Mouse (Mus musculus): ENCODE results near the gene Mettl7b. TPM values are rescaled to one million over a fixed set of nuclear protein-coding genes. Genes with fewer than 3 reads are reported as not detected.
"Not testable (repeated sequence)": the region's sequence is repeated elsewhere in the genome, so short reads cannot be mapped to it uniquely, and the experiment has no call there.

Mettl7b gene
- total and polyA plus RNA-seq, 2 experiments from 2014 or later, result not detected

DNA sequence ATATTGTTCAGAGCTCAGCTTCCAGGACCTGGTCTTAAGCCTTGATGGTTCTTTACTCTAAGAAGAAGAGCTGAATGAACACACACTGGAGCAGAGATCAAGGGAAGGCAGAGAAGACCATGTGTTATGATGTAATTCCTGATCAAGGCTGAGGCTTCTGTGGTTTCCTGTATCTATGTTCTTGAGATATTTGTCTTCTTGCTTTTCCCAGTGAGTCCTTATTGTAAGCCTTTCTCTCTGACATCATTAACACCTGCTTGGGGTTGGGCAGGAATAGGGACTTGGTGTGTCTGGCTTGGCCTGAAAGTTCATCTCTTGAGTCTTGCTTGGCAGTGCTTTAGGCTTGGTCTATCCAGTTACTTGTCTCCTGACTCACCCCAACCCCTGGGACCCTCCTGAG lies 30.2 kb upstream of the Mettl7b start:
- TF ChIP-seq EP300 (IDR thresholded peaks at IDR 0.05; ENCODE audit: low read depth) (no peak), CTCF (IDR thresholded peaks at IDR 0.05; ENCODE audit: low read depth) (no peak)
- no peaks in the 10 kb centered on the region for H3K27me3 ChIP-seq (ENCODE audit: control insufficient read depth, insufficient read depth, low read length)
- H3K36me3 ChIP-seq (replicated peaks; ENCODE audit: control insufficient read depth, insufficient read depth, low read length), result no peaks in the 10 kb centered on the region
- no peak overlapping the region for H3K27ac ChIP-seq (ENCODE audit: low read depth)
- H3K4me2 ChIP-seq (ENCODE audit: low read depth, low read length), result no peak overlapping the region
- H3K9ac ChIP-seq (replicated peaks; ENCODE audit: low read depth, low read length), result no peak overlapping the region
- no peaks in the 10 kb centered on the region for H3K9me3 ChIP-seq (replicated peaks; ENCODE audit: control insufficient read depth, low read length)
- DNase-seq (ENCODE audit: low spot score) (no peak), ATAC-seq (ENCODE audit: insufficient read depth, low read depth) (no peak)
- no peak overlapping the region for H3K4me3 ChIP-seq (ENCODE audit: low read depth, low read length)
- no peaks in the 10 kb centered on the region for H3K4me1 ChIP-seq (ENCODE audit: control insufficient read depth, insufficient read depth)

DNA sequence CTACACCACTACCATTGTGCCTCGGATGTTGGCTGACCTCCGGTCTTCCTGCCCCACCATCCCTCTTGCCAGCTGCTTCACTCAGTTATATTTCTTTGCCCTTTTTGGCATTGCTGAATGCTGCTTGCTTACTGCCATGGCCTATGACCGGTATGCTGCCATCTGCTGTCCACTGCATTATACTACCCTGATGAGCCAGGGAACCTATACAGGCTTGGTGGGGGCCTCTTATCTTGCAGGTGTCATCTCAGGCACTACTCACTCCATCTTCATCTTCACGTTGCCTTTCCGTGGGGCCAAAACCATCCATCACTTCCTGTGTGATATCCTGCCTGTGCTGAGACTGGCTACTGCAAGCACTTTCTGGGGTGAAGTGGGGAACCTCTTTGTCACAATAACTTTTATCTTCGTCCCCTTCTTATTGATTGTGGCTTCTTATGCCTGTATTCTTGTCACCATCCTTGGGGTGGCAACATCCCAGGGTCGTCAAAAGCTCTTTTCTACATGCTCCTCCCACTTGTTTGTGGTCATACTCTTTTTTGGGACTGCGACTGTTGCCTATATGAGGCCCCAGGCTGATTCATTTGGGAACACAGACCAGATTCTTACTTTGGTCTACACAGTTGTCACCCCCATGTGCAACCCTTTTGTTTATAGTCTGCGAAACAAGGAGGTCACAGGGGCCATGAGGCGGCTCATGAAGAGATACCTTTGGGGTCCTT lies 29.5 kb upstream of the Mettl7b start:
- H3K36me3 ChIP-seq (replicated peaks; ENCODE audit: control insufficient read depth, insufficient read depth, low read length); ATAC-seq (ENCODE audit: insufficient read depth, low read depth); H3K4me2 ChIP-seq (ENCODE audit: low read depth, low read length); H3K4me3 ChIP-seq (ENCODE audit: low read depth, low read length); DNase-seq (ENCODE audit: low spot score); H3K27me3 ChIP-seq (ENCODE audit: control insufficient read depth, insufficient read depth, low read length); H3K4me1 ChIP-seq (ENCODE audit: control insufficient read depth, insufficient read depth); H3K9ac ChIP-seq (replicated peaks; ENCODE audit: low read depth, low read length); H3K27ac ChIP-seq (ENCODE audit: low read depth); H3K9me3 ChIP-seq (replicated peaks; ENCODE audit: control insufficient read depth, low read length): not testable (repeated sequence)
- WGBS, result 47% methylated on average over 7 of the region's 10 CpGs

GRCm38 (mm10) chr10:128989131-128989530 lies 28.3 kb upstream of the Mettl7b start, which contains the start of gene Olfr9:
Olfr9 (plus strand) TSS chr10:128989431.
- not testable (repeated sequence) for H3K9ac ChIP-seq (replicated peaks; ENCODE audit: low read depth, low read length); H3K27ac ChIP-seq (ENCODE audit: low read depth); H3K4me2 ChIP-seq (ENCODE audit: low read depth, low read length); H3K36me3 ChIP-seq (replicated peaks; ENCODE audit: control insufficient read depth, insufficient read depth, low read length); H3K27me3 ChIP-seq (ENCODE audit: control insufficient read depth, insufficient read depth, low read length); H3K4me1 ChIP-seq (ENCODE audit: control insufficient read depth, insufficient read depth); ATAC-seq (ENCODE audit: insufficient read depth, low read depth); H3K4me3 ChIP-seq (ENCODE audit: low read depth, low read length); DNase-seq (ENCODE audit: low spot score); H3K9me3 ChIP-seq (replicated peaks; ENCODE audit: control insufficient read depth, low read length)
- 25% methylated on average over 1 of the region's 1 CpGs for WGBS

DNA sequence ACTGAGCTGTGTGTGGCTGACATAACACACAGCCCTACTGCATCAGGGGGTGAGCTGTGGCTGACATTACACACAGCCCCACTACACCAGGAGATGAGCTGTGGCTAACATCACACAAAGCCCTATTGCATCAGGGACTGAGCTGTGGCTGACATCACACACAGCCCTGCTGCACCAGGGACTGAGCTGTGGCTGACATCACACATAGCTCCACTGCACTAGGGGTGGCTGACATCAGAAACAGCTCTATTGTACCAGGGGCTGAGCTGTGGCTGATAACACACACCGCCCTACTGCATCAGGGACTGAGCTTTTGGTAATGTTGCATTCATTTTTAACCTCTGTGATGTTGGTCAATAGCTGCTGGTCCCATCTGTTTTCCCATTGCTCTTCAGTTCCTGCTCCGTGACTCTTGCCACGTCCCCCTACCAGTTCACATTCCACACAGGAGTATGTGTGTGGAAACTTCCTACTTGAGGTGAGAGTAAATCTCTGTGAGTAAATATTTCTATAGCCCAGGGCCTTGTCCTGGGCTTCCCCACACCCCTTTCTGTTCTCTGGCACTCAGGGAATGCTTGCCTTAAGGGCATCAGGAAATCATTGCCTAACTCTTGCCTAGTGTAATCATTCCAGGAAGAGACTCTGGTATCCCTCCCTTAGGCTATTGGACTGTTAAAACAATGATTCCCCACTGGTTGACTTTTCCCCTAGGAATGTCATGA lies 20.0 kb upstream of the Mettl7b start:
- Histone ChIP-seq H3K4me1 (ENCODE audit: control insufficient read depth, insufficient read depth) (no peaks in the 10 kb centered on the region), H3K36me3 (replicated peaks; ENCODE audit: control insufficient read depth, insufficient read depth, low read length) (no peaks in the 10 kb centered on the region), H3K4me3 (ENCODE audit: low read depth, low read length) (no peak overlapping the region), H3K27me3 (ENCODE audit: control insufficient read depth, insufficient read depth, low read length) (no peaks in the 10 kb centered on the region), H3K9ac (replicated peaks; ENCODE audit: low read depth, low read length) (no peak overlapping the region), H3K4me2 (ENCODE audit: low read depth, low read length) (no peak overlapping the region), H3K9me3 (replicated peaks; ENCODE audit: control insufficient read depth, low read length) (no peaks in the 10 kb centered on the region), H3K27ac (ENCODE audit: low read depth) (no peak overlapping the region)
- ATAC-seq (ENCODE audit: insufficient read depth, low read depth), result peak; percentile 62
- 52% methylated on average over 3 of the region's 3 CpGs for WGBS
- DNase-seq (ENCODE audit: low spot score), result peak; percentile 20
- TF ChIP-seq CTCF (IDR thresholded peaks at IDR 0.05; ENCODE audit: low read depth) (no peak), EP300 (IDR thresholded peaks at IDR 0.05; ENCODE audit: low read depth) (no peak)

- H3K4me2 ChIP-seq (ENCODE audit: low read depth, low read length), result no peak overlapping the region
- no peaks in the 10 kb centered on the region for H3K36me3 ChIP-seq (replicated peaks; ENCODE audit: control insufficient read depth, insufficient read depth, low read length)
- no peaks in the 10 kb centered on the region for H3K9me3 ChIP-seq (replicated peaks; ENCODE audit: control insufficient read depth, low read length)
- H3K27ac ChIP-seq (ENCODE audit: low read depth), result no peak overlapping the region
- DNase-seq (ENCODE audit: low spot score) (peak; percentile 74), ATAC-seq (ENCODE audit: insufficient read depth, low read depth) (peak; percentile 80)
- no peak for TF ChIP-seq EP300 (IDR thresholded peaks at IDR 0.05; ENCODE audit: low read depth)
- peak; percentile 92 for TF ChIP-seq CTCF (IDR thresholded peaks at IDR 0.05; ENCODE audit: low read depth)
- no peaks in the 10 kb centered on the region for H3K4me1 ChIP-seq (ENCODE audit: control insufficient read depth, insufficient read depth)
- H3K4me3 ChIP-seq (ENCODE audit: low read depth, low read length), result no peak overlapping the region
- H3K27me3 ChIP-seq (ENCODE audit: control insufficient read depth, insufficient read depth, low read length), result no peaks in the 10 kb centered on the region
- 19% methylated on average over 9 of the region's 9 CpGs for WGBS
- H3K9ac ChIP-seq (replicated peaks; ENCODE audit: low read depth, low read length), result no peak overlapping the region
These were observed 16.8 kb upstream of the Mettl7b start for GRCm38 (mm10) chr10:128977522-128978114.
